Mouse (Mus musculus): ENCODE data around the gene Mogs. TPM values are rescaled to one million over a fixed set of nuclear protein-coding genes. Genes with fewer than 3 reads are reported as not detected.

The Mogs gene
- total and polyA plus RNA-seq, 3 experiments, result 150 to 209 TPM; not detected in 1

GRCm38 (mm10) chr6:83161921-83162641, 46.8 kb downstream of the Mogs start:
- H3K36me3 ChIP-seq (ENCODE audit: control insufficient read depth in 1 of 2, insufficient read depth in 2 of 2, low read length in 2 of 2), result peaks cover 0 to 10% of the 10 kb centered on the region in 2 experiments; a peak in 2 of 4 replicates
- no peak for TF ChIP-seq USF1 (IDR thresholded peaks at IDR 0.05; ENCODE audit: low read depth, low read length)
- no peak for TF ChIP-seq CTCF (IDR thresholded peaks at IDR 0.05 in 2 of 3, conservative IDR thresholded peaks at IDR 0.05 in 1 of 3; ENCODE audit: control insufficient read depth in 1 of 3, insufficient read depth in 1 of 3, low read depth in 2 of 3, low read length in 3 of 3, poor library complexity in 1 of 3, severe bottlenecking in 1 of 3)
- TF ChIP-seq POLR2AphosphoS2 (IDR thresholded peaks at IDR 0.05; ENCODE audit: low read length), result no peak
- TF ChIP-seq POLR2A (IDR thresholded peaks at IDR 0.05; ENCODE audit: control insufficient read depth in 1 of 2, insufficient read depth in 1 of 2, low read depth in 1 of 2, low read length in 2 of 2, poor library complexity in 1 of 2), result no peak
- no peak for TF ChIP-seq EP300 (IDR thresholded peaks at IDR 0.05; ENCODE audit: low read depth in 1 of 2, low read length in 2 of 2)
- TF ChIP-seq NELFE (IDR thresholded peaks at IDR 0.05; ENCODE audit: low read depth, low read length), result no peak
- TF ChIP-seq SMC3 (IDR thresholded peaks at IDR 0.05; ENCODE audit: low read depth, low read length), result no peak
- no peak for TF ChIP-seq CHD1 (IDR thresholded peaks at IDR 0.05; ENCODE audit: low read depth, low read length)
- TF ChIP-seq JUND (IDR thresholded peaks at IDR 0.05; ENCODE audit: low read depth, low read length), result no peak
- TF ChIP-seq MEF2A (IDR thresholded peaks at IDR 0.05; ENCODE audit: extremely low read depth, insufficient replicate concordance, low read depth, low read length, poor library complexity, severe bottlenecking), result no peak
- TF ChIP-seq SIN3A (IDR thresholded peaks at IDR 0.05; ENCODE audit: low read length), result no peak
- TF ChIP-seq ZMIZ1 (IDR thresholded peaks at IDR 0.05; ENCODE audit: low read depth, low read length), result no peak
- no peak for TF ChIP-seq USF2 (IDR thresholded peaks at IDR 0.05; ENCODE audit: borderline replicate concordance in 1 of 2, insufficient read depth in 1 of 2, low read depth in 1 of 2, low read length in 2 of 2)
- TF ChIP-seq NRF1 (IDR thresholded peaks at IDR 0.05; ENCODE audit: insufficient read depth, low read depth, low read length, poor library complexity, severe bottlenecking), result no peak
- TF ChIP-seq MAFK (IDR thresholded peaks at IDR 0.05; ENCODE audit: borderline replicate concordance, low read depth, low read length), result no peak
- no peak for TF ChIP-seq ZC3H11A (IDR thresholded peaks at IDR 0.05; ENCODE audit: low read depth, low read length)
- no peak overlapping the region for H3K4me3 ChIP-seq (ENCODE audit: control insufficient read depth in 1 of 2, insufficient read depth in 1 of 2, low read depth in 2 of 2, low read length in 2 of 2)
- H3K9me3 ChIP-seq (replicated peaks; ENCODE audit: insufficient read depth, low read length), result no peaks in the 10 kb centered on the region
- no peak overlapping the region for H3K9ac ChIP-seq (ENCODE audit: control insufficient read depth, low read depth, low read length, poor library complexity, severe bottlenecking)
- peaks cover 8% of the 10 kb centered on the region for H3K79me2 ChIP-seq (ENCODE audit: control insufficient read depth, insufficient read depth, low read length, poor library complexity)
- H3K27ac ChIP-seq (ENCODE audit: control insufficient read depth, low read depth, low read length), result no peak overlapping the region
- DNase-seq (ENCODE audit: low read depth, low spot score), result no peak
- no peaks in the 10 kb centered on the region for H3K27me3 ChIP-seq (ENCODE audit: control insufficient read depth in 1 of 2, insufficient read depth in 2 of 2, low read length in 2 of 2)
- H3K4me1 ChIP-seq (ENCODE audit: control insufficient read depth in 1 of 2, insufficient read depth in 2 of 2, low read length in 2 of 2), result peaks cover 4 to 7% of the 10 kb centered on the region in 2 experiments

DNA sequence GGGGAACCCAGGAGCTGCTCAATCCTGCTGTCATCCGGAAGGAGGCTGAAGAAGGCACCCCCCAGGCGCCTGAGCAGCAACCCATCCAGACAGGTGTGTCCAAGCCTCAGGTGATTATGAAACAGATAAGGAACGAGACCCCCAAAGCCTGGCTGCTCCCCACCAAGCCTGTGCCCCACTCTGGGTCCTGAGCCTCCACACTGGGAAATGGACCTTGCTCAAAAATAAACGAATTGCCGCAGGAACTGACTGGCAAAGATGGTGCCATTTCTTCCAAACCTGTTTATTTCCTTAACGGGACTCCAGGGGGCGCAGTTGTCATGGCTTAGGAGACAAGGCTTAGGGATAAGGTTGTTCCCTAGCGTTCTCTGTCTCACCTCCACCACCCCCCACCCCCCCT, 47.4 kb downstream of the Mogs start:
- Histone ChIP-seq H3K9me3 (replicated peaks; ENCODE audit: insufficient read depth, low read length) (no peaks in the 10 kb centered on the region), H3K4me3 (ENCODE audit: control insufficient read depth in 1 of 2, insufficient read depth in 1 of 2, low read depth in 2 of 2, low read length in 2 of 2) (no peak overlapping the region), H3K27ac (ENCODE audit: control insufficient read depth, low read depth, low read length) (no peak overlapping the region), H3K4me1 (ENCODE audit: control insufficient read depth in 1 of 2, insufficient read depth in 2 of 2, low read length in 2 of 2) (peaks cover 6 to 9% of the 10 kb centered on the region in 2 experiments), H3K27me3 (ENCODE audit: control insufficient read depth in 1 of 2, insufficient read depth in 2 of 2, low read length in 2 of 2) (no peaks in the 10 kb centered on the region), H3K79me2 (ENCODE audit: control insufficient read depth, insufficient read depth, low read length, poor library complexity) (peaks cover 8% of the 10 kb centered on the region), H3K36me3 (ENCODE audit: control insufficient read depth in 1 of 2, insufficient read depth in 2 of 2, low read length in 2 of 2) (peaks cover 0 to 11% of the 10 kb centered on the region in 2 experiments; a peak in 2 of 4 replicates), H3K9ac (ENCODE audit: control insufficient read depth, low read depth, low read length, poor library complexity, severe bottlenecking) (no peak overlapping the region)
- peak; percentile 82 for DNase-seq (ENCODE audit: low read depth, low spot score)
- TF ChIP-seq GABPA (IDR thresholded peaks at IDR 0.05; ENCODE audit: low read depth, low read length), result no peak
- 0 out of 2 replicates have a peak, but pooled peaks have one; percentile 37 for TF ChIP-seq HCFC1 (IDR thresholded peaks at IDR 0.05; ENCODE audit: low read depth, low read length)
- no peak for TF ChIP-seq NELFE (IDR thresholded peaks at IDR 0.05; ENCODE audit: low read depth, low read length)
- TF ChIP-seq ZC3H11A (IDR thresholded peaks at IDR 0.05; ENCODE audit: low read depth, low read length), result peak; percentile 31; the same call in 1 of the 2 replicates
- no peak for TF ChIP-seq CHD2 (IDR thresholded peaks at IDR 0.05; ENCODE audit: low read length)
- TF ChIP-seq UBTF (IDR thresholded peaks at IDR 0.05; ENCODE audit: borderline replicate concordance, insufficient read depth, low read depth, low read length), result no peak
- no peak for TF ChIP-seq ZMIZ1 (IDR thresholded peaks at IDR 0.05; ENCODE audit: low read depth, low read length)
- TF ChIP-seq RAD21 (IDR thresholded peaks at IDR 0.05; ENCODE audit: low read depth, low read length), result peak; percentile 69
- peak; percentile 69 to 83 (median 81) for TF ChIP-seq CTCF (IDR thresholded peaks at IDR 0.05 in 2 of 3, conservative IDR thresholded peaks at IDR 0.05 in 1 of 3; ENCODE audit: control insufficient read depth in 1 of 3, insufficient read depth in 1 of 3, low read depth in 2 of 3, low read length in 3 of 3, poor library complexity in 1 of 3, severe bottlenecking in 1 of 3)
- TF ChIP-seq SIN3A (IDR thresholded peaks at IDR 0.05; ENCODE audit: low read length), result 0 out of 2 replicates have a peak, but pooled peaks have one; percentile 50
- TF ChIP-seq MAZ (IDR thresholded peaks at IDR 0.05; ENCODE audit: low read depth, low read length), result 0 out of 2 replicates have a peak, but pooled peaks have one; percentile 45
- TF ChIP-seq TBP (IDR thresholded peaks at IDR 0.05; ENCODE audit: low read depth, low read length), result no peak
- TF ChIP-seq SMC3 (IDR thresholded peaks at IDR 0.05; ENCODE audit: low read depth, low read length), result peak; percentile 70

Measured in MEL (cell line).